Mouse (Mus musculus) bone marrow macrophage, adult 2 months (primary cell): Measurements from ENCODE around the gene Erich4.

Experiments used
- CTCF ChIP-seq: IDR thresholded peaks from 2 replicates; pipeline ENCODE4 v1.5.1; 2012; ENCODE audit warnings: low read depth, mild to moderate bottlenecking, low read length, moderate library complexity
- POLR2A ChIP-seq: IDR thresholded peaks from 2 replicates; pipeline ENCODE4 v1.6.1; 2012; ENCODE audit warnings: mild to moderate bottlenecking, low read depth, low read length, borderline replicate concordance

GRCm38 (mm10) chr7:25614086-25614485, 1.6 kb downstream of the Erich4 start:
- TF ChIP-seq CTCF (no peak), POLR2A (no peak)
